Mouse (Mus musculus): ENCODE results near the gene Gpr179. TPM values are rescaled to one million over a fixed set of nuclear protein-coding genes. Genes with fewer than 3 reads are reported as not detected.
"Not testable (repeated sequence)": the region's sequence is repeated elsewhere in the genome, so short reads cannot be mapped to it uniquely, and the experiment has no call there.

Gene Gpr179
- total RNA-seq, 2 experiments from 2014 or later: 0.02 TPM; not detected in 1

DNA sequence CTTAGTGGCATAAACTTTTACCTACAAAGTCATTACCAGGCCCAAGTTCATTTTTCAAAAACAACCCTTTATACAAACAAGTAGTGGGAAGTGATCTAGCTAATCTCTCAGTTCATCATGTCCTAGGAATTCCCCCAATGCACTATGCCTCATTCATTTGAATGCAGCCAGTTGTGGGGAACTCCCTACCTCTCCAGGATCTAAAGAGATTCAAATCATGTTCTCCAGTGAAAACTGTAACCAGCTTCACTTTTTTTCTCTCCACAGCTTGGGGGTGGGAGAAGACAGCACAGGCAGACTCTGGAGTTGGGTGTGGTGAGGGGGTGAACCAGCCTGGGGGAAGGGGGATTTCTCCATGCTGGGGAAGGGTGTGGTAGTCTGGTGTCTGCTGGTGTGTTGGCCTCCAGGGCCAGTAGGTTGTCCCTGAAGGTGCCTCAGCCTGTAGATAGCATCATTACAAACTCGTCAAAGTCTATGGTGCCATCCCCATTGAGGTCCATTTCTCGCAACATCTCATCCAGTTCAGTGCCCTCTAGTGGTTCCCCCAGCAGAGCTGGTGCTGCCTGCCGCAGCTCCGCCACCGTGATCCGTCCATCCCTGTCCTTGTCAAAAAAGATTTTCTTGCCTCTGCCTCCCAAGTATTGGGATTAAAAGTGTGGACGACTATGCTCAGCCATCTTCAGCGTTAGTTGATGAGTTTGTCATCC lies 29.8 kb downstream of the Gpr179 start:
- not testable (repeated sequence) for DNase-seq (ENCODE audit: low spot score)

DNA sequence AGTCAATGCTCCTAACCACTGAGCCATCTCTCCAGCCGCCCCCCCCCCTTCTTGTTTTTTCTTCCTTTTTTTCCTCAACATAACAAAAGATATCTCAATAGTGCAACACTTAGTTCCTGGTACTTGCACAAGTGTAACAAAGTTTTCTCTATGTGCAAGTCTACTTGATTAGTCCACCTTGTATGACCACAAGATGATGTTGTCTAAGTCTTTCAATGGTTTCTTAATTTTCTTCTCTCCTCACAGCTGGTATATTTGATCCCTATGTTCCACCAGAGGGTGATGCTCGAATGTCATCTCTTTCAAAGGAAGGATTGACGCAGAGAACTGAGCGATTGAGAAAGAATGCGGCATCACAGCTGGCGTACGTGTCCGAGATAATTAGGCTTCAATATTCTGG lies 30.7 kb downstream of the Gpr179 start:
- no peak for DNase-seq (ENCODE audit: low spot score)

DNA sequence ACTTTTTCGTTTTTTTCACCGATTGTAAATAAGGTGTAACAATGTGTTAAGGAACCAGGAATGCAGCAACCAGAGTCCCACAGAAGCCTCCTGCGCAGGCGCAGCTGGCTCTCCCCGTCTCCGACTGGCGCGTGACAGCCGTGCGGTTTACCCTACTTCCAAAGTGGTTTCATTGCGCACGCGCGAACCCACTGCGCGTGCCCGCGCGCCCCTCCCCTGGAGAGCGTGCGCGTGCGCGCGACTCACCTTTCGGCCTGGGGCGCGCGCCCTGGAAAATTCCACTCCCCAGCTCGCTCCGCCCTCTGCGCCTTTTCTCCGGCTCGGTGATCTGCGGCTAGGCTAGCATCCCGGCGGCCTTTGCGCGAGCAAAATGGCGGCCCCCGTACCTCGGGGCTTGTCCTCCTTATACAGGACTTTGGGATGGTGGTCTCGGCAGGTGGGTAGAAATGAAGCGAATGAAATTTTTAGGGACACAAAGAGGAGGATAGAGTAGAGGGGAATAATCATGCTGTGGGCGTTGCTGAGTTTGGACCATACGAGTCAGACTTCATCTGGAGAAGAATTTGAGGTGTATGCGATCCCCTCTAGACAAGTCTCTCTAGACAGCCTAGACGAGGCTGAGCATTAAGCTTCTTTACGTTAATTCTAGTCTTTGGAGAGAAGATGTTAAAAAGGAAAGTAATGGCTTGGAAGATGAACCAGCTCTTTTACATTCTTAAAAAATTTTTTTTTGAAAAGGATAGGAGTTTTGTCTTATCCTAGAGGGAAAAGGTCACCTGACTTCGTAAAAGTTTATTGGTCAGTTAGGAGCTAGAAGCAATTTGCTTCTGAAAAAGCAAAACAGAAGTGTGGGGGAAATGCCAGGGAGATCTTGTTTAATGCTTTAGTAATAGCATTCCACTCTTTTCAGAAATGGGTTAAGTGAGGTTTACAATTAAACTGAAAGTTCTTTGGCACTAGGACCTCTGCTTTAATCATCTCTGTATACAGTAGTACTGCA lies 36.1 kb downstream of the Gpr179 start, which contains the start of gene Mrpl45:
Gene Mrpl45 (plus strand): TSS at position 213 of the 1,000 bp plus-strand sequence.
- DNase-seq (ENCODE audit: low spot score): peak; percentile 98

DNA sequence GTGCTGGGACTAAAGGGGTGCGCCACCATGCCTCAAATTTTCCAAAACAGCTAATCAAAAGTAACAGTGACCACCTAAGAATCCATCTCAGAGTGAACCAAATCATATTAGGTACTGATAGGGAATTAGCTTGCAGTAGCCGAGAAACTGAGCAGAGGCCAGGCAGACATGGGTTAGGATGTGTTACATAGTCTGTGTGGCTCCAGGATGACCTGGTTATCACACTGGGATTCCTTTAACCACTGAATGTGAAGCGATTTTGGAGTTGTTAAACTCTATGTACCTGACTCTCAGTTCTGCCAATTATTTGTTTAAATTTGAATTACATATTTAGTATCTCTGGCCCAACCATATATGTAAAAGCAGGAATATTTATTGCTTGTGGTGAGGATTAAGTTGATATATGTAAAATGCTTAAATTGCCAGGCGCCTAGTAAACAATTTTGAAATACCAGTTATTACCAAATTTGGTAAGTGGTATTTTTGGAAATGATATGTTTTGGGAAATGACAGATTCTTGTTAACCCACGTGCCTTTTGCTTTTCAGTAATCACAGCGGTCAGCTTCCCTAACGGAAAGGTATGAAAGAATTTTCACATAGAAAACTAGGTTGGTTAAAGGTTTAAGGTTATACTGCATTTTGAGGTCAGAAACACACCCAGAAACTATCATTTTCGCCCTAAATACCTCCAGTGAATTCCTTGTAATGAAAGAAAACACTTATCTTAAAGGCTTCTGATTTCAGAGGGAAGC lies 37.0 kb downstream of the Gpr179 start:
- no peak for DNase-seq (ENCODE audit: low spot score)

DNA sequence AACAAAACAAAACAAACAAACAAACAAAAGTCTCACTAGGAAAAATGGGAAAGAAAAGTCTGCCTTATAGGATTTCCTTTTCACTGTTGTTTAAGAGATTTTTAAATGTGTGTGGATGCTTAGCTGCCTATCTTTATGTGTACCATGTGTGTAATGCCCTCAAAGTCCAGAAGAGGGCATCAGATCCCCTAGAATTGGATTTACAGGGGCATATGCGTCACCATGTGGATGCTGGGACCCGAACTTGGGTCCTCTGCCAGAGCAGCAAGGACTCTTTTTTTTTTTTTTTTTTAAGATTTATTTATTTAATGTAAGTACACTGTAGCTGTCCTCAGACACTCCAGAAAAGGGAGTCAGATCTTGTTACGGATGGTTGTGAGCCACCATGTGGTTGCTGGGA lies 37.8 kb downstream of the Gpr179 start:
- no peak for DNase-seq (ENCODE audit: low spot score)

DNA sequence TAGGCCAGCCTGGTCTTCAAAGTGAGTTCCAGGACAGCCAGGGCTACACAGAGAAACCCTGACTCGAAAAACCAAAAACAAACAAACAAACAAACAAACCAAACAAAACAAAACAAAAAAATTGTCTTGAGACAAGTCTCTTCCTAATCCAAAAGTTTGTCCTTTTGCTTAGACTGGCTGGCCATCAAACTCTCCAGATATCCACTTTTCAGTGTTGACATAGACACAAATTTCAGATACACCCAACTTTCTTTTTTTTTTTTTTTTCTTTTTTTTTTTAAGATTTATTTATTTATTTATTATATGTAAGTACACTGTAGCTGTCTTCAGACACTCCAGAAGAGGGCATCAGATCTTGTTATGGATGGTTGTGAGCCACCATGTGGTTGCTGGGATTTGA lies 39.0 kb downstream of the Gpr179 start:
- DNase-seq (ENCODE audit: low spot score): not testable (repeated sequence)

DNA sequence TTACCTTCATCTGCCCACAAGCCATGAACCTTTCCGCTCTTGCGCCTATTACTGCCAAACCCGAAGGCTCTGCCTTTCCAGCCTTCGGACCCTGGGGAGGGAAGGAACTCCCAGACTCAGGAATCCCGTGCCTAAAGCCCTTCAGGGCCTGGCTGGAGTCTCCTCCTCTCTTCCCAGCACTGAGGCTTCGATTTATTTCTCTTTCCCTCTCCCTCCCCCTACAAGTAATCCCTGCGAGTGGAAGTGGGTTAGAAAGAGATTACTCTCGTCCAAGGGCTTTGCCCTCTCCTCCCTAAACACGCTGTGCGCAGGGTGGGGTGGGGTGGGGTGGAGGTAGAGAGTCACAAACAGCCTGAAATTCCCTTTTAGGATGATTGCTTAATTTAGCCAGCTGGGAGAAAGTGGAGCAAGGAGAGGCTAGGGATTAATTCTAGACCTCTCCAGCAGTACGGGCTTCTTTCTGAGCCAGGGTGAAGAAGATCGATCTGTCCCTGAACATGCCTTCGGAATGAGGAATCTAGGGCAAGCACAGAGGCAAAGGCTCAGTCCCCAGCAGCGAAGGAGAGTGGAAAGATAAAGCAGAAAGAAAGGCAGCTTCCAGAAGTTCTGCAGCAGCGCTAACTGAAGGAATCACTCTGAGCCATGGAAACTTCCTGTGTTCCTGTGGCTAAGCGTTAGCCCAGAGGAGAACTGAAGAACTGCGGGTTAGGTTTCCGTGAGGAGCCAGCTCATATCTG lies 40.8 kb downstream of the Gpr179 start:
- DNase-seq (ENCODE audit: low spot score): peak; percentile 61

DNA sequence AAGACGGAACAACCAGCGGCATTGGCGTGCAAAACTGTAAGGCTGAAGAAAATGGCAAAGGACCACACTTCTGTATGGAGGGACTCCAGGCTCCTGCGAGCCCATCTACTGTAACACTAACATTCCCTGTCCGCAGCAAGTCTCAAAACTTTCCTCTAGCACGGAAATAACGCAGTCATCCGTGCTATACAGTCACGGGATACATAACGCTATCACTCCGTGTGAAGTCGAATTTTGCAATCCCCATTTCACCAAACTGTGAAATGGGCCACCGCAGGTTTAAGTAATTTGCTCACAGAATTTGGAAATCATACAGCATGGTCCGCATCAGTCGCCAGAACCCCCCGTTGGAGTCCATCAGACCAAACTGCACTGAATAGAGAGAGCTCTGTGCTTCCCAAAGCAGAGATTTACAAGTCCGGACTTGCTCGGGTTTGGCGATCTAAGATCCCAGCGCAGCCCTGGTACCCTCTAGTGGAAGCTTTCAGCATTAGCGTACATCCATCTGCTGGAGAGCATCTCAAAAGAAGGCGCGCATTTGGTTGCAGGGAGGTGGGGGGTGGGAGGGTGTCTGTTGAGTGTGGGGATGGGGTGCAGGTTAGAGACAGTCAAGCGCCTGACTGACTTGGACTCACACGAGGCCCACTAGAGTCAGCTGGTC lies 41.8 kb downstream of the Gpr179 start:
- DNase-seq (ENCODE audit: low spot score): peak; percentile 83

DNA sequence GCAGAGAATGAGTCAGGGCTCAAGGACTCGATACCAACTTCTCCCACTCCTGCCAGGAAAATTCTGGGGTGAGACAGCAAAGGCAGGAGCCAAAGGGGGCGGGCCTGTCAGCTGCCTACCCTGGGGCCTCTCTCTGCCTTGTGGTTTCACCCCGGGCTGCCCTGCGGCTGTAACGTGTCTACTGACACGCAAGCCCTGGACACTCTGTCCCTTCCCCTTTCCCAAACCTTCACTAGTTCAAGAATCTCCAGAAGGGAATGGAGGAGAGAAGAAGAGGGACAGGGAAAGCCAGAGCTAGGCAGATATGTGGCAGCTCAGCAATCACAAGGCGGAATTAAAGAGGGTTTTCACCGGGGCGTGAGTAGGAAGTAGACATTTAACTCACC lies 42.4 kb downstream of the Gpr179 start:
- DNase-seq (ENCODE audit: low spot score): peak; percentile 86

DNA sequence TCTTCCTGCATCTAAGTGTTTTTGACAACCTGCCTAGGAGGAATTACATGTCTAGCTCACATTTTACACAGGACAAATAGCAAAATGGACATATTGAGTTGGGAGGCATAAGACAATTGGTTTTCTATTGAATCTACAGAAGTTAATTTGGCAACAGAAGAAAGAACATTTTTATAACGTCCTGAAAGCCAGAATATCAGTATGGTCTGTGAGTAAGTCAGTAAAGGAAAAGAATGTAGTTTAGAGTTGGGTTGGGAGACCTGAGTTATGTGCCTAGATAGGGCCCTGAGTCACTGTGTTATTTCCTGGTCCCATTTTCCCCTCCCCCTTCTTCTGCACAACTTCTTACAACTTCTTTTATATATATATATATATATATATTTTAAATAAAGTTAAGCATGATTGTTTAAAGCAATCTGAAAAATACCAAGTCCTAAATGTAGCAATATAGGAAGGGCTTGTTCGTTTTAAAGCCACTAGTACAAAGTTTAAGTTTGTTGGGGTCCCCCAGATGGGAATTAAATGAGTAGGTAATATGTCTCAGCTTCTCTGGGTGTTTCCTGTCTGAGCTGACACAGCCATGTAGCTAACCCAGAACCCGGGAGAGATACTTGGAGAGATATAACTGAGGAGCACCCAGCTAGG lies 42.9 kb downstream of the Gpr179 start:
- DNase-seq (ENCODE audit: low spot score): no peak

DNA sequence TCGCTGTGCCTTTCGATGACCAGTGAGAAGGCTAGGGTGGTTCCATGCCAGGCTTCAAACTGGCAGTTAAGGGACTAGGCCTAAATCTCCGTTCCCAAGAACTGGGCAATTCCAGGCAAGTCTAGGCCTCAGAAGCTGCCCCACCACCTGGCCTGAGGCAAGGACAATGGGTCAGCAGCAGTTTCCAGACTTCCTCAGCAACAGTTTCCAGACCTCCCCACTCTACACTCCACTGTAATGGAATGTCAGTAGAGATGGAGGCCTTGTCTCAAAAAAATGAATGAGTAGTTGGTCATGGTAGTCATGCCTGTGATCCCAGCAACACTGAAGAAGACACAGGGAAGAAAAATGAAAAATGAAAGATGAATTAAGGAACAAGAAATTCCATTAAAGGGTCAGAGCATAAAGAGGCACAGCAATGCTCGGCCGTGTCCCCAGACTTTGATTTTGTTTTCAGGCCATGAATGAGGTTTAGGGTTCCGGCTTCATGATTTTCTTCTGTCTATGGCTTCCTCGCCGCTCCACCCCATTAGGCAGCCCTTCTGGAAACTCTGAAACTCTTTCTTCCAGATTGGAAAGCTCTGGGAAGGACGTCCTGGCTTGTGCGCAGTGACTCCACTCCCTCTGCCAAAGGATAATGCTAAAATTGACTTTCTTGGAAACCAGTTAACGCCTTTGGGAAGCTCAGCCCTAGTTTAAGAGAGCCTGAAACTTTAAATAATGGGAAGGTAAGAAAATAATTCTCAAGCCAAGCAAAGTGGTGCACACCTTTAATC lies 44.4 kb downstream of the Gpr179 start:
- peak; percentile 52 for DNase-seq (ENCODE audit: low spot score)

DNA sequence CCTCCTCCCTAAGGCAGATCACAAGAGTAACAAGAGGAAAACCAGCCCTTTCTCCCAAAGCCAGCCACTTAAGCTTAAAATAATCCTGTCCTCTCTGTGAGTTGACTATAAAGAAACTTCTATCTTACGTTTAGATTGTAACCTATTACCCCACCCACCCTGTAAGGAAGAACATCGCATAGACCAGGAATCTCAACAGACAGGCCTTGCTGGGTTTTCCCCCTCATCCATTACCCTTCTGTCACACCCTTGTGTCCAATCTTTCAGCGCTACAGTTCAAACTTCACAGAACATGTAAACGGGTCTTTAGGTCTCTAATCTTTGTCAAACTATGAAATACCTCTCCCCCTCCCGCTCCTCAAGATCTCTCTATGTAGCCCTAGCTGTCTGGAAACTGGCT lies 47.2 kb downstream of the Gpr179 start:
- DNase-seq (ENCODE audit: low spot score): no peak

DNA sequence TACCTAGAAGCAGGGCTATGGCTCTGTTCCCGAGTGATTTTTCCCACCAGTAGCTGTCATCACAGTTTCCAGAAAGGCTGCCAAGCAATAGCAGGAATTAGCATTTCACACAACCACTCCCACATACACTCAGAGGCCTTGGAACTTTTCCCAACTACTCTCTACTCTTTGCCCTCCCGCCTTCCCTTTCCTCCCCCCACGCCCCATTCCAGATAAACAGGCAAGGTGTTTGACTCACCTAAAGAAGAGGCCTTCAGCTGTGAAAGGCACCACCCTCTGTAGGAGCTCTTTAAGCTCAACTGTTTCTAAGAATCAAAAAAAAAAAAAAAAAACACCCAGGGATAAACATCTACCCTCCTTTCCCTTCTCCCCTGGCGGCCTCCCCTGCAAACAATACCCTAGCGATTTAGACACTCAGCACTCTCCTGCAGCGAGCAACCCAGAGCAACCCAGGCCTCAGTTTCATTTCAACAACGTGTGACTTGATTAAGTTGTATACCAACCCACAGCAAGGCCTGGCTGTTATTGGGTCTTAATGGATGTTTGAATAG lies 49.6 kb downstream of the Gpr179 start:
- peak; percentile 81 for DNase-seq (ENCODE audit: low spot score)

DNA sequence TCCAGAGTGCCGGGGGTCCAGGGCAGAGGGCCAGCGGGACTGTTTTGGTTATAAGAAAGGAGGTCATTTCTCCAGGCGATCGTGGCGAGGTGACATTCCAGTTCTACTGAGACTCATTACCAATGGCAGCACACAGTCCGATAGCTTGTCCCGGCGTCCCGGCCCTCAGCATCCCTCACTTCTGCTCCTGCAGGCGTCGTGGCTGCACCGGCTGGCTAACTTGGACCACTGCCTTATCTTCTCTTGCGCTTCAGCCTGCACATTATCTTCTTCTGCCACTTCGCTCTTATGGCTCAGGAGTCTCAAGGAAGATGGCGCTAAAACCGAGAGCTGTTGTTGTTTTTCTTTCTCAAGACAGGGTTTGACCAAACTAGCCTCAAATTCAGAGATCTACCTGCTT lies 50.5 kb downstream of the Gpr179 start:
- no peak for DNase-seq (ENCODE audit: low spot score)

DNA sequence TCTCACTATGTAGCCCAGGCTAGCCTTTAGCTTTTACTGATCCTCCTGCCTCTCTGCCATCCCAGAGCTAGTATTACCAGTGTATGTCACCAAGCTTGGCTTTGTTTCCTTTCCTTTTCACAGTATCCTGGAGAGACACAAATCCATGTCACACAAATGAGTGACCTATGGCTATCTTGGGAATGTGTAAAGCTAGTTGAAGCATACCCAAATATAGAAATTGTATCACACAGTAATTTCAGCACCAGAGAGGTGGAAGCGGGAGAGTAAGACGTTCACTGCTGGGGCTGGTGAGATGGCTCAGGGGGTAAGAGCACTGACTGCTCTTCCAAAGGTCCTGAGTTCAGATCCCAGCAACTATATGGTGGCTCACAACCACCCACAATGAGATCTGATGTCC lies 51.9 kb downstream of the Gpr179 start:
- no peak for DNase-seq (ENCODE audit: low spot score)

DNA sequence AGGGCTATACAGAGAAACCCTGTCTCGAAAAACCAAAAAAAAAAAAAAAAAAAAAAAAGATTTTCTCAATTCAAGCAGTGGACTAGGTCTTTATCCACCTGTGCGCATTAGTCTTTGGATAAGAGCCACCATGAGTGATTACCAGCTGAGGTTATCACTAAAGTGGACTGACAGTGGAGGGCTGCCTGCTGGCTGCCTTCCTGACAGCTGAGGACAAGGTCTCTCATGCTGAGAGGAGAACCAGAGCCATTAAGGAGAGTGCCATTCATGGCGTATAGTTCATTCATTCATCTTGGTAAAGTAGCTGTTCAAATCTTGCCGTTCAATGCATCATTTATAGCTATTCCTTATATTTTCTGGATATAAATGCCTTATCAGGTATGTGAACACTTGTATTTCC lies 55.3 kb downstream of the Gpr179 start:
- no peak for DNase-seq (ENCODE audit: low spot score)

DNA sequence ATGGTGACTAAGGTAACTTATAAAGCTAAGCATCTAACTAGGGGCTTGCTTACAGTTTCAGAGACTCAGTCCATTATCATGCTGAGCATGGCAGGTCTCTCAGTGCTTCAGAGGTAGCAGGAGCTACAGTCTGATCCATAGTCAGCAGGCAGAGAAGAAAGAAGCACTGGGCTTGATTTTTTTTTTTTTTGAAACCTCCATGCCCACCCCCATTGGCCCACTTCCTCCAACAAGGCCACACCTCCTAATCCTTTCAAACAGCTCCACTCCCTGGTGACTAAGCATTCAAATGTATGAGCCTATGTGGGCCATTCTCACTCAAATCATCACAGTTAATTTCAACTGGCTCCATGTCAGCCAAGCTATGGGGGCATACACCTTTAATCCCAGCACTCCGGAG lies 59.1 kb downstream of the Gpr179 start:
- no peak for DNase-seq (ENCODE audit: low spot score)

DNA sequence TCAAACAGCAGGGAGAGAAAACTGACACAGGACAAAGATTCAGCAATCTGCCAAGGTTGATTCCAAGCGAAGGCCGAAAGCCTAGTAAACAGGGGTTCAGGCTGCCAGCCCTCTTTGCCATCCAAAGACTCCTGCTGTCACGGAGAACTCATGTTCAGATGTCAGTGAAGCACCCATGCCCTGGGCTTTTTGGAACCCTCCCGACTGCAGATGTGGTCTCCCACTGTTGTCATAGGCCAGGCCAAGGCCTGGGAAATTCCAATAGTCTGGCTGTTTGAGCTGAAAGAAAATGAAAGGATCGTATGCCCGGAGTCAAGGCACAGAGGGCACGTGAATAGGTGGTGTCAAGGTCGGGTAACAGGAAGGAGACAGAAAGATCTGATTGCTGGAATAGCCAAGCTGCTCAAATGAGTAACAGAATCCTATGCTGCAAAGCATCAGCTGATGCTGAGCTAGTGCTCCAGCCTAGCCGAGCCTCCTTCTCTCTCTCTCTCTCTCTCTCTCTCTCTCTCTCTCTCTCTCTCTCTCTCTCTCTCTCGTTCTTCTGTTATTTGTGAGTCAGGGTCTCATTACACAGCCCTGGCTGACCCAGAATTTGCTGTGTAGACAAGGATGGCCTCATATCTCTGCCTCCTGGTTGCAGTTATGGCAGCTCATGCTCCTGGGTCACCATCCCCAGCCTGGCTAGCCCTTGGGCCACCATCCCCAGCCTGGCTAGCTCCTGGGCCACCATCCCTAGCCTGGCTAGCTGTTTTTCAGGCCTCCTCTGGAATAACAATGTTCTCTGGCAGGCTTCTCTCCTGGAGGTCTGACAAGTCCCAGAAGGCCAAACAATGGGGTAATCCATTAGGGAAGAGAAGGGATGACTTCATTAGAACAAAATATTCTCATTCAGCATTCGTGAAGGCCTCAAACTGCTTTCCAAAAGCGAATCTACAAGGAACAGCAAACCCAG lies 62.3 kb downstream of the Gpr179 start:
- DNase-seq (ENCODE audit: low spot score): peak; percentile 86
